Mouse (Mus musculus) cerebellum, postnatal 10 days (tissue): ENCODE results near the gene Gm20388.

ENCODE experiments used
- DNase-seq, 2 experiments: peaks; one replicate each; pipeline ENCODE4 v3.0.0; 2021; ENCODE audit warnings: mixed read lengths in 2 of 2

Gene Gm20388

DNA sequence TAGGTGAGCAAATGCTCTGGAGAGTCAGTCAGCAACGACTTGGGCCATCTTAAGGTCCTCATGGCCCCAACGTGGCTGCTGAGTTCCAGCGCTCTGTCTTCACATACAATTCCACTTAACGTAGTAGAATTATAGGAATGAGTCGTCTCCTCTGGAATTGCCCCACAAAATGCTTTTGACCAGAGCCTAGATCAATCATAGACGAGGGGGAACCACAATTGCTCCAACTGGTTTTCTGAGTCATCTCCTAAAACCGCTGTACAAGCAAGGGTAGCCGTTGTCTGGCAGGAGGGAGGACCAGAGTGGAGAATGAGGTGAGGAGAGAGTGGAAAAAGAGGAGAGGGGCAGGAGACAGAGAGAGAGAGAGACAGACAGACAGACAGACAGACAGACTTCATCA is 105.3 kb downstream of the Gm20388 start:
- DNase-seq = no peak

DNA sequence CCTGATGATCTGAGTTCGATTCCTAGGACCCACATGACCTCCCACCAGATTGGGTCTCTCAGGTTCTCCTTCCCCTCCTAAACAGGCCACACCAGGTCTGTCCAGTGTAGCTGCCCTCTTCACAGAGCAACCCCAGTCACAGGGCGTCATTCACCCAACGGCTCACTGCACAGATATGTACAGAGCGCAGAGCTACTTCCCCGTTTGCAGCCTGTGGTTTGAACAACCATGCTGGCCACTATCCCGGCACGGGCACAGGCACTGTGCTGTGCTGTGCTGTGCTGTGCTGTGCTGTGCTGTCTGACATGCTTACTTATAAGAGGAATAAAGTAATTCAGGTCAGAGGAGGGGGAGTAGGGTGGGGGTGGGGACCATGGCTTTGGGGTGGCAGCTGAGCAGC is 105.8 kb downstream of the Gm20388 start:
- DNase-seq = no peak

DNA sequence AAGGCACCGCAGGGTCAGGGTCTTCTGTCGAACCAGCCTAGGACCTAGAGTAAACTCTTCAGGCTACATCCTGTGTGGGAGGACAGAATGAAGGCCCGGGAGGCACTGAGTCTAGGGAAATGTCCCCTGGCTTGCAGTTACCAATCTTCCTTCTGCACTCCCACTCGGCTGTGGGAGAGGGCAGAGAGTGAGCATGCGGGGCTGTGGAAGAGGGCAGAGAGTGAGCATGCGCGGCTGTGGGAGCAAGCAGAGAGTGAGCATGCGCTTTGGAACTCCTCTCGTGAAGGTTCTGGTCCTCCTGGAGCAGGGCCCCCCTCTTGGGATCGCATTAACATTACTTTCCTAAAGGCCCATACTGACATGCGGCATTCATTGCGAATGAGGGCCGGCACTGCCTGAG is 106.7 kb downstream of the Gm20388 start:
- DNase-seq = no peak

DNA sequence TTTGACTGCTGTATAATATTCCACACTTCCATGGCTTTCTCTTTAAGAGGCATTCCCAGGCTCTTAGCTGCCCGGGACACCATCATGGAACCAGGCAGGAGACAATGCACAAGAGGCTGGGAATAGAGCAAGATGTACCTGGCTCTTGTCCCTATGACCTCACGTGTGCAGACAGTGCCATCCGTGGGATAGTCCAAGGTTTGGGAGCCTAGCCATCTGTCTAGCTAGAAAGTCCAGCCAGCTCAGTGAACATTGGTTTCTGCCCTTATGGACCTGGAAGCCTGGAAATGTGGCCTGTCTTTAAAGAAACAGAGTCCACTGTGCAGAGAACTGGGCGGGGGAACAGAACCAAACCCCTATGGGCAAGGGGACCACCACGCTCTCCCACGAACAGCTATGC is 107.1 kb downstream of the Gm20388 start:
- peak in 1 of 2 experiments; percentile 30 for DNase-seq

DNA sequence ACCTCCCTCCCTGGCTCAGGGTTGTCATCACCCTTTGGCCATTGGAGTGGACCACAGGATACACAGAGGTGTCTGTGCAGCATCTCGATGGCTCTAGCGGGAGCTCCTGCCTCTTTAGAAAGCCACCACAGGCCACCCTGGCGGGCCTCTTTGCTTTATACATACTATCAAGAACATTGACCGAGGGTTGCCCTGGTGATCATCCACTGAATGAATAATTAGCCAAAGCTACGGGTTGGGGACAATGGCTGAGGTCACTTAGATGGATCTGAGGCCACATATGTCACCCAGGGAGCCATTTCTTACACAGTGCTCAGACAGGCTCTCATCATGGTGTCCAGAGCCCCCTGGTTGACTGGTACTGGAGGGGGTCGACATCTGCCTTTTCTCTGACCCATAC is 107.7 kb downstream of the Gm20388 start:
- DNase-seq = no peak

DNA sequence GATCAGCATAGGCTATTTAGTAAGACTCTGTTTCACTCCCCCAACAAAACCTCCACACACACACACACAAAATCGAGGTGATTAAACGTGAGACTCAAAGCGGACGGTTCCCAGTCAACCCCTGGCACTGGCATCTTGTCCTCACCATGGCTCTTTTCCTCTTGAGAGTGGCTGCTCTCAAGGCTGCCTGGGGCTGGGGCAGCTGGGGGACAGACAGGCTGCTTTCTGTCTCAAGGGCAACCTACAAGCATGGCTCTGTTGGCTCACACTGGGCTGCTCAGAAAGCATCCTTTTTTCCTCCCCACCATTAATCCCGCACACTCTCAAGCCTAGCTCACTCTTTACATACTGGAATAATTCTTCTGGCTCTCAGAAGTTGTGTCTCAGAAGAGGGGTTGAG is 108.7 kb downstream of the Gm20388 start:
- DNase-seq = peak in 1 of 2 experiments; percentile 53

DNA sequence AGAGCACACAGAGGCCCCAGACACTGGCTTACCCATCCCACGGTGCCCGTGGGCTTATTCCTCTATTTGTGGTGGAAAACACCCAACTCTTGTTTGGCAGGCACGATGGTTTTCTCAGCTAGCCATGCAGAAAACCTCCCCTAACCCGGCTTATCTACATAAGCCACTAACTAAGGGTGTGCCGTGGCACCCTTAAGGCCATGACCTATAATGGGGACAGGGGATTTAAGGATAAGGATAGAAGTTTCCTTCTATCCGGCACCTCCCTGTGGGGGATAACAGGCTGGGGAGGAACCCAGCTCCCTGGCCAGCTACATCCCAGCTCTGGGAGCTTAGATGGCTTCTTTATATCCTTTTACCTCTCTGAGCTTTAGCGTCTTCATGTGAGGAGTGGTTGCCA is 109.7 kb downstream of the Gm20388 start:
- DNase-seq = no peak

DNA sequence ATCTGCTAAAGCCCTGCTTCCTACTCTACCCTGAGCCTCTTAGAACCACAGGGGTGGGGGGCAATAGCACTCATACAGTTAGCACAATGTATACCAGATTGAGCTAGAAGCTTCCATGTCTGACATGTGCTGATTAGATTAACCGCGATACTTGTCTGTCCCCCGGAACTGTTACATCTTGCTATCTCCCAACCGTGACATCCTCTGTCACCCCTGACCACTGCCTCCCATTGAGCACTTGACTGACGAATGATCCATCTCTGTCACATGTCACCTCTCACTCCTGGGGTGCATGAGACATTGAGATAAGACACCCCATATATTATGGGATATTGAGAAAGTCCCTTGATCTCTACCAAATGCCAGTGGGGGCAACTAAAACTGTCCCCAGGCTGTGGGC is 115.6 kb downstream of the Gm20388 start:
- no peak for DNase-seq

DNA sequence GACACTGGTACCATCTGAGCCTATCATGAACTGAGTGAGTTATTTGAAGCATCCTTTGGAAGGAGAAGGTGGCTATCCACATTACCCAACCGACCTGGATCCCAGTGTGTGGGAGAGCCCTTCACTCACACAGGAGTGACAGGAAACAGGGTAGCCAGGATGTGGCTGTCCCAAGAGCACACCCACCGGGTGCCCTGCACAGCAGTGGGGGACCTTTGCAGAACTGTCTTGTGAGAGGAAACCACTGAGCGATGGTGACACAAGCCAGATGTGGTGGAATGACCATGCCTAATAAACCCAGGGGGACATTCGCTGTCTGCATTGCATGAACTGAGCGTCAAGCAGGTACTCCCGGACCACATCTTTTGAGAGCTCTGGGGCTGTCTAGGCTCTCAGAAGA is 116.3 kb downstream of the Gm20388 start:
- DNase-seq = no peak

DNA sequence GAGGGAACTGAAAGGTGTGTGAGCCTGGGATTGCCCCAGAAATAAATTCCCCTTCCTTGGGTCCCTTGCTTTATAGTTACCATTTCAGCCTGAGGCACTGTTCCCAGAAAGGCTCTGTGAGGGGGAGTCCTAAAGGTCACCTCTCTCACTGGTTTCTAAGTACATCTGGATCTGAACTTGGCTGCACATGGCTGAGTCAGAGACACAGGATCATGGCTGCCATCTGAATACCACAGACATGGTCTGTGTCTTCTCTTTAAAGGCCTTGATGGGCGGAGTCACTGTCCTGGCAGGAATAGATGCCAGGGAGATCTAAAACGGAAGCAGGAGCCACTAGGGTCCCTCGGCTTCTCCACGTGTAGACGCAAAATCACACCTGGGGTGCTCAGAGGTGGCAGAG is 119.8 kb downstream of the Gm20388 start:
- DNase-seq = no peak

DNA sequence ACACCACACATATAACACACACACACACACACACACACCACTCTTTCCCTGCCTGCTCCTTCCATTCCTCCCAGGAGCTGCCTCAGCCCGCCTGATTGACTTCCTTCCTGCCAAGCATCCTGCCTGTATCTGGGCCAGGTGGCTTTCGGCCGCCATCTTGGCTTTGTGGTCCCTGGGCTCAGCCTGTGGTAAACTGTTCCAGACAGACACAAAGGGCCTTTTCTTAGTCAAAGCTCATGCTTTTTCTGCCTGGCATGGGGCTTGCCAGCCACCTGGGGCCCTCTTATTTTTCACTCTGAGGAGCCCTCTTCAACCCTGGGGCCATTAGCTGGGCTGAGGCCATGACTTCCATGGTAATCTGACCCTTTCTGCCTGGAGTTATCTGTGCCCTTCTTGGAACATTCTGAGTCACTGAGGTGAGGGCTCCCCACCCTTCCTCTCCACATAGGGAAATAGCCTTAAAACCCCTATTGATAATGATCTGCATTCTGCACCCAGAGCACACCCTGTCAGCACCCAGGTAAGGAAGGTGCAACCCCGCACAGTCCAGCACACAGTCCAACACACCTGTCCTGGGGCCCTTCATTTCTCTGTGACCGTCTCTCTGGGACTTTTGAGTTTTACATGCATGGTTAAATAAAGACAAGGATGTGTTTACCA is 122.0 kb downstream of the Gm20388 start:
- peak; percentile 64 to 70 for DNase-seq

DNA sequence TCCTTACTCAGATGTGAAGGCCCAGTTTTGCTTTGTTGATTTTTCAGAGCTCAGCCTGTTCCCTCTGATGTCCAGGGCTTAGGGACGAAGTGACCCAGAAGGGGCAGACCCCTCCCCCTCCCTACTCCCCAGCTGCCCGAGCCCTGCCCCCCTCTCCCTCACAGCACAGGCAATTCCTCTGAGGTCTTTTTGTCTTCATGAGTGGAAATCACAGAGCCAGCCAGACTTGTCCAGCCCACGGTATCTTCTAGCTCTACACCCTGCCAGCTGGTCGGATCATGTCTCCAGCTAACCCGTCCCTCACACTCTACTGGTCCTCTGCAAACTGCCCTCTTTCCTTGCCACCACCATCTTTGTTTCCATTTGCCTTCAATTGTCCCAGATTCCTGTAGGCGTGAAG is 123.8 kb downstream of the Gm20388 start:
- DNase-seq = no peak

DNA sequence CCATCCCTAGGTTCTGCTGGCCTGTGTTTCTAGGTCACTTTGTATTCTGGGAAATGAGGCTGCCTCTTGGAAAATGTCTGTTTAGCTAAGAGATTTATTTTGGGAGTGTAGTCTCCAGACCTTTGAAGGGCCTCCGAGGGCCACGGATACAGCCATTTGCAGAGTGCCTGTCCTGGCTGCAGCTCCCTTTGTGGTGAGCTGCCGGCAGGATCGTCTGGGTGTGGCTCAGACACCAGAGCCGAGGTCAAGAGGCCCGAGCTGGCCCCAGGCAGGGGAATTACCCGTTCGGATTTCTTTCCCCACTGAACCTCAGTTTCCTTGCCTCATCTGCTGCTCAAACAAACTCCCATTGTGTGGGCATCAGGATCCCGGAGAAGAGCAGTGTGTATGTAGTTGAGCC is 125.5 kb downstream of the Gm20388 start:
- no peak for DNase-seq

DNA sequence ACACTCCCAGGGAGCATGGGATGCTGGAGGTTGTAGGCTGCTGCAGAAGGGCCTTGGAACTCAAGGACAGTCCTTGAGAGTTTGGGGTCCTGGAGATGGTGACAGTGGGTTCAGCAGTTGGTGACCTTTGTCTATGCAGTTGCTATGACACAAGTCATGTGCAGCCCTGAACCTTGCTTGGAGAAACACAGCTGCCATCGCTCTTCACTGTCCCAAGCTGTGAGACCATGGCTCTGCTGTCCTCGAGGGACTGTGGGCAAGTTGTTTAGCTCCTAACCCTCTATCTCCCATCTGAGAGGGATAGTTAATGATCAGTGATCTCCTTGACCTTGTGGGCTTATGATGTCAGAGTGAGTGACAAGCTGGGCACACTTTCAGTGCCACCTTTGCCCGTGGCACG is 125.9 kb downstream of the Gm20388 start:
- DNase-seq = no peak

DNA sequence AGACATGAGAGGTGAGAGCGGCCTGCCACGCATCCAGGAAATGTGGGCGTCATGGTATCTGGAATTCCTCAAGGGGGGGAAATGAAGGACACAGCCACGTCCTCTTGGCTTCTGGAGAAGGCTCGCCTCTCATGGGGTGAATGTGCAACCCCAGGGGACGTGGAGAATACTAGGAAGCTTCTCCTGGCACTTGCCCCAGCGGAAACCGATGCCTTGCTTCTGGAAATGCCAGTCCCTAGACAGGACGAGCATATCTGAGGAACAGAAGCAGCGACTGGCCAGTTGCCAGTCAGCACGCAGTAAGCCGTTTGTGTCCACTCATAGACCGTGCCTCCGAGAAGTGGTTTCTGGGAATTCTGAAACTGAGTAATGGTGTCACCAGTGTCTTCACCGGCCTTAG is 126.6 kb downstream of the Gm20388 start:
- peak; percentile 59 to 61 for DNase-seq

DNA sequence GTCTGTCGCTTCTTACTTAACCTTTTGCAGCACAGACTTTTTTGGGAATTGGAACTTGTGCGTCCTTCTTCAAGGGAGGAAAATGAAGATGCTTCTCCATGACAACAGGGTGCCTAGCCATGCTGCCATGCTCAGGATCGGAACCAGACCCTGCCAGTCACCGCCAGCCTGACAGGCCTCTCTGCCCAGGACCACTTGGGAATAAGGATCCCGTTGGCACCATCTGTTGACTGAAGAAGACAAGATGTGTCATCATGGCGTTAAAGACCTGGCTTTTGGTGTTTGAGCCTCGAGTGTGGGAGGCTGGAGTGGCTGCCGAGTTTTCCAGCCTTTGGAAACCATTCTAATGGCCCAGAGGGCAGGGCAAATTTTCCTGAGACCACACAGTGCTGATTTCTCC is 127.0 kb downstream of the Gm20388 start:
- DNase-seq = peak; percentile 49 to 65

DNA sequence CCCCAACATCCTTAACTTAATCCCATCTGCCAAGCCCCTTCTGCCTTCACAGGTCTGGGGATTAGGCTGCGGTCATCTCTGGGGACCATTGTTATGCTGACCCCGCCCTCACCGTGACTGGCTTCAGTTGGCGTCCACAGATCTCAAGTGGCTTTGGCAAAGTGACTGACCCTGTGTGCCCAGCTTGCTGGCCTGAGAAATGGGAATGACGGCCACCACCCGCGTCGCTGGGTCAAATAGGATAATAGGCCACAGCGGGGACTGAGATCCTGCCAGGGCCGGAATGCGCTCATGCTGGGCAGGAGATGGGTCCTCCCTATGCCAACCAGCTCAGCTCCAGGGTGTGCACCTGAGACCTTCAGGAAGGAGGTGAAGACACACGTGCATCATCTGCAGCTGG is 128.1 kb downstream of the Gm20388 start:
- DNase-seq = peak in 1 of 2 experiments; percentile 50

DNA sequence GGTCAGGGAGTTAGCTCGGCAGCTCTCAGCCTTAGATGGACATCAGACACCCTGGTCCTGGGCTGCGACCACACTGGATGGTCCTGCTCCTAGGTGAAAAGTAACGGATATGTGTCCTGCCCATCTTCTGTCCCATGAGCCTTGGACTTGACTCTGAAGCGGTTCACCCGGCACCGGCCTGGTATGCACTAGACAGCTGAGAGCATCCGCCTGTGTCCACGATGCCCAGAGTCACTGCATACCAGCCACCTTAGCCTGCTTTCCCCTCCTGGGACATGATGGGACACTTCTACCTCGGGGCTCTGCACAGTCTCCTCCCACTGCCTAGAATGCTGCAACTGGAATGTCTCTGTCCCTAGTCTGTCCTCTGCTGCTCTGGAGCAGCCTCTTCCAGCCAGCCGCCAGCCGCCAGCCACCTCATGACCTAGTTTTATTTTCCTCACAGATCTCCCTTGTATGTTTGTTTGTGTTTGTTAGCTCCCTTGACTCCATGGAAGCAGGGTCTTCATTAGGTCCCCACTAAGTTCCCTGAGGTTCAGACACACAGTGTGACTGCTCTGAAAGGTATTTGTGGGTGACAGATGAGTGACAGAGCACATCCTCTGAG is 128.8 kb downstream of the Gm20388 start:
- no peak for DNase-seq

DNA sequence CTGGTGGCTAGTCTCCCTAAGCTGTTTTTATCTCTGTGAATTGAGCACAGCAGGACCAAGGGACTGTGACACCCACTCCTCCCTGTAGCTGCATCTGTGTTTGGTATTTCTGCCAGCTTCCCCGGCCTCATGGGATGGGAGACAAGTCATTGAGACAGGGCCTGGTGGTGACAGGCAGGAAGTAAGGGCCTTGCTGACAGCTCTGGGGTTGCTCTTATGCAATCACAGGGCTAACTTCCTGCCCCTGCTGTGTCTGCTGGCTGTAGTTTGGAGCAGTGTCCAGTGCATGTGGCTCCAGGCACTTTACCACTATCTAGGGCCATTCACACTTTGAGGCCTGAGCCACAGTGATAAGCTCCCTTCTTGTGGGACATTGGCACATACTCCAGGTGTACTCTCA is 130.2 kb downstream of the Gm20388 start:
- no peak for DNase-seq

DNA sequence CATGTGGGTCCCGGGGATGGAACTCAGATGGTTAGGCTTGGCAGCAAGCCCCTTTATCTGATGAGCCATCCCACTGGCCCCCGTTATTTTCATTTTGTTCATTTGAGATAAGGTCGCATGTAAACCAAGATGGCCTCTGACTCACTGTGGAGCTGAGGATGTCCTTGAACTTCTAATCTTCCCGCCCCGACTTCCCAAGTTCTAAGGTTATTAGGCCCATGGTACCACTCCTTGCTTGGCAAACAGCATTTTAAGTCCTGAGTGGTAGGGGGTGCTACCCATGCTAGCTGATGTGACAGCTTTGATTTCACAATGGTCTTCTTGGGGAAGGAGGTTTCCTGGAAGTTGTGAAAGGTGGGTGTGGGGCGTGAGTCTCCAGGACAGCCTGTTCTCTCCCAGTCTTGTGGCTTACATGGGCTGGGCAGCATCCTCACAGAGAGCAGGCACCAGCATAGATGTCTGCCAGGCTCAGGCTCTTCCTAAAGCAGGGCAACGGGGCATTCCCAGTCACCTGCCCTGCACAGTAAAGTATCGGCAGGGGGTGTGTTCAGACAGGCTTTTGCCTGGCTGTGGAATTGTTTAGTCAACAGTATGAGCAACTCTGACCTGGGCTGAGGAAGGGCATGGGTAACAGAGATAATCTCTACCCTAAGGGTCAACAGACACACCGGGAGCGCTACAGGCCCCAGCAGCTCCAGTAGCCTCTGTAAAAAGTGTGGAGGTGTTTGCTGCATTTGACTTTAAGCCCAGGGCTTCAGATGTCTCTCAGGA is 132.1 kb downstream of the Gm20388 start:
- no peak for DNase-seq

DNA sequence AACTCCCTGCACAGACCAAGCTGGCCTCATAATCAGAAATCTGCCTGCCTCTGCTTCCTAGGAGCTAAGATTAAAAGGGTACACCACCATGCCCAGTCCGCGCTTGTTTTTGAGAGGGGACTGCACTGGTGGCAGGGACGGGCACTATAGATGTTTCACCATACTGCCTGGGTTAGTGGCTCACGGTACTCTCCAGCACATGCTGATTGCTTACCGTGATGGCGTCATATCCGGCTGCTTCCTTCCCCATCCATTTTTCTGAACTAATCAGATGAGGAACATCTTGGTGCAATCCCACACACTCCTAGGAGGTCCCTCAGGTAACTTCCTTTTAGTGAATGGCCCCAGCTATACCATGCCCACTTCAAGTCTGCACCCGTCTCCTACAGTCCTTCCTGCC is 134.3 kb downstream of the Gm20388 start:
- no peak for DNase-seq

DNA sequence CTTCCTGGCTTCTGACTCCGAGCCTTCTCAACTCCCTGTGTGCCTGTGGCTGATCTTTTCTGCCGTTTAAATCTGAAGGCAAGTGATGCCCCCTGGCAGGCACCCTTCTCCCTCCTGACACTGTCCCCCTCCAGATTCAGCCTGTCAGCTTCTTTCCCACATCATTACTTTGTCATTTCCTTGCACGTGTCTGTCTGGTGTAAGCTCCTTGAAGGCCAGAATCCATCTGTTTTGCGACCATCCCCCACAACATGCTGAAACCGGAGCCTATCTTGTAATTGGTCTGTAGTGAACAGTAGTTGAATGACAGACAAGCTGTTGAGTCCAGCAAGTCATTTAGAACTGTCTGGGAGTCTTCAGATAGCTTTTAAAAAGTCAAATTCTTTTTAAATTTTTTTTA is 134.8 kb downstream of the Gm20388 start:
- DNase-seq = no peak

DNA sequence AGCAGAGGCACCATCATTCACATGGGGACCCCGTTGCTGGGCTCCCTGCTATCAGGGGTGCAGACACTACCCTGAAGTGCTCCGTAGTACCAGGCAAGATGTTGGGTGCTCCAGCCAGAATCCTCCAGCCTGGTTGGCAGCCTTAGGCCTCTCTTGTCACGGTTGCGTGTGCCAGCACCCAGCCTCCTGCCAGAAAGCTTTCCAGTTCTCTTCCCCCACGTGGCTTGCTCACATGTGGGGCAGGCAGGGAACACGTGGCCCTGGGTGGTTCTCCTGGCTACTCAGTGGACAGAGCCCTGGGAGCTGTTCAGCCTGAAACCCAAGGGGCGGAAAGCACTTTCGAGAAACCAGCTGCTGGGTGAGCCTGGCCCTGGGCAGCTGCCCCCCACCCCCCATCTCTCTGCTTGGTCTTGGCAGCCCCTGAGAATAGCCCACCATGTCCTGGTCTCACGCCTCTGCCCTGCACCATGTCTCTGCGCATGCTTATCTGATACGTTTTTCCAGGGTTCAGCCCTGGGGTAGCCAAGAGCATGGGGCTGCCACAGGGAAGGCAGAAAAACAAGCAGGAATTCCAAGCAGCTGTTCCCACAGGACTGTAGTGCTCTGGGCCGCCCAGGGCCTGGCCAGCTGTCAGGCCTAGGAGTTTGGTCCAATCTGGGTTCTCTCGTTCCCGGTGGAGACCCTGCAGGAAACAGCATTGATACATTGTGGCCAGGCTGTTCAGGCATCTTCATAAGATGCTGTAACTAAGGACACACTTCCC is 135.8 kb downstream of the Gm20388 start:
- peak; percentile 93 for DNase-seq

DNA sequence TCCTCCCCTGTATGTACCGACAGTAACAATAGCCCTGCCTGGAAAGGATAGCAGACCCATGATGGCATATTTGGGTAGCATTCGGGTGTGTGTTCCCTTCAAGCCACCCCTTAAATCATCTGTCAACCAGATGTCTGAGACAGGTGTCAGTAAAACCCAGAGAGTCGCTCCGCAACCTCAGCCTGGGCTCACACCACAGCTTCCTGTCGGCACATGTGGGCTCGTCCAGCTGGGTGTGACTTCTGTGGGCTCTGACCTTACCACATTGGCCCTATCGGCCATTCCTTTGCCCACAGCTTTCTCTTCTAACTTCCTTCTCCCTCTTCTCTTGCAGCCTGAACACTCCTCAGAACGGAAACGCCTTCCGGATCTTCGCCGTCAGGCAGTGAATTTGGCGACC is 139.3 kb downstream of the Gm20388 start:
- DNase-seq = no peak
